36 mouse cellular contexts compared by ENCODE assay signal in the genomic region with DNA sequence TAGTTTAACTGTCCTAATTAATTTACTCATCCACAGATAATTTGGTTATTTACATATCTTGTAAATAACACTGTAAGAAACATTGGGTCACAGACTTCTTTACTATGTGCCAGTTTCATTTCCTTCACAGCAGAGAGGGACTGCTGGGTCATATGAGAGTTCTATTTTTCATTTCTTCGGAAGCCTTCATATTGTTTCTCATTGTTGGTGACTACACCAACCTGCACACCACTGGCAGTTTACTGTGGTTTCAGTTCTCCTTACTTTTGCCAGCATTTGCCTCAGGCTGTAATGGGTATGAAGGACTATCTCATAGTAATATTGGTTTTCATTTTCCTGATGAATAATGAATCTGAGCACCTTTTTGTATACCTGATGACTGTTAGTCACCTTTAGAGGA. TPM values are rescaled to one million over a fixed set of nuclear protein-coding genes. Genes with fewer than 3 reads are reported as not detected.
DNase-seq lines count a peak whose midpoint lies in the region; ATAC-seq lines count a peak whose summit lies in the region.
"Had no signal": no experiment of that assay in that cellular context is flagged by ENCODE, and none has a peak within 500 bp of the region (broad histone marks: within the 10 kb centered on the region; RNA-seq: fewer than 3 reads in every experiment).

No protein-coding gene starts in this region.

- peak; percentile 70 for ATAC-seq in common myeloid progenitor, adult 5-6 weeks (replicated peaks; ENCODE audit: low read depth, poor library complexity, severe bottlenecking)
- ATAC-seq in megakaryocyte, adult 5-6 weeks (ENCODE audit: poor library complexity, severe bottlenecking) = peak; percentile 87
- 0 out of 2 replicates have a peak, but pooled peaks have one; percentile 30 for ATAC-seq in neutrophil, adult 5-6 weeks (ENCODE audit: extremely low read depth, insufficient number of reproducible peaks, low FRiP score, poor library complexity, severe bottlenecking)
- no peak for ATAC-seq in inflammation-experienced regulatory T-cells, adult 6 months
- ATAC-seq: CD4-positive, CD25-positive, alpha-beta regulatory T cell, adult 4 months; forebrain, embryonic 16.5 days; intestine, embryonic 15.5 days; Patski had no signal

- peak; percentile 73 for DNase-seq in A20 (ENCODE audit: low read depth, low spot score)
- DNase-seq in adrenal gland, postnatal 14 days = no peak
- DNase-seq in ovary, postnatal 36 days (ENCODE audit: low spot score) = no peak
- DNase-seq: adrenal gland, postnatal 10 days; cerebellum, adult 11 months; cerebellum, adult 2 months; cerebellum, adult 9-11 months; cerebellum, postnatal 25 days; embryo, embryonic 11 days; gastrocnemius, postnatal 10 days; gastrocnemius, postnatal 36 days; heart, adult 11 months; heart, postnatal 10 days; heart, postnatal 36 days had no signal

RNA-seq across cellular contexts. Expression of gene Lpxn, which starts 22.5 kb away (rescaled TPM):
- 1.6 and 4.3 TPM in 2 replicates for total RNA-seq in common myeloid progenitor, adult 5-6 weeks (2017)
- 29.7 and 33.0 TPM in 2 replicates for total RNA-seq in megakaryocyte, adult 5-6 weeks (2015)
- 26.4 and 27.2 TPM in 2 replicates for total RNA-seq in megakaryocyte, adult 5-6 weeks (2017)
- total RNA-seq in neutrophil, adult 5-6 weeks (2017) = 49.7 and 54.9 TPM in 2 replicates
- 1.4 and 5.1 TPM in 2 replicates for total RNA-seq in adrenal gland, postnatal 14 days (2021)
- polyA plus RNA-seq in inflammation-experienced regulatory T-cells, adult 6 months (2017; shearing (Covaris generic)) = 100 to 1,000 TPM; 257 to 302 (median 261) TPM

RNA-seq across cellular contexts. Expression of gene Zfp91, which starts 22.6 kb away (rescaled TPM):
- 124 and 125 TPM in 2 replicates for total RNA-seq in common myeloid progenitor, adult 5-6 weeks (2017)
- 56.9 and 61.3 TPM in 2 replicates for total RNA-seq in megakaryocyte, adult 5-6 weeks (2015)
- 72.9 and 88.1 TPM in 2 replicates for total RNA-seq in megakaryocyte, adult 5-6 weeks (2017)
- 74.2 and 77.0 TPM in 2 replicates for total RNA-seq in neutrophil, adult 5-6 weeks (2017)
- 87.0 and 88.4 TPM in 2 replicates for total RNA-seq in adrenal gland, postnatal 14 days (2021)
- 10 to 100 TPM; 17.7 to 22.3 (median 19.1) TPM for polyA plus RNA-seq in inflammation-experienced regulatory T-cells, adult 6 months (2017; shearing (Covaris generic))

RNA-seq across cellular contexts. Expression of gene Gm5244, which starts 28.0 kb away (rescaled TPM):
- not detected in 2 replicates for total RNA-seq in common myeloid progenitor, adult 5-6 weeks (2017)
- not detected in 2 replicates for total RNA-seq in megakaryocyte, adult 5-6 weeks (2015)
- not detected in 2 replicates for total RNA-seq in megakaryocyte, adult 5-6 weeks (2017)
- total RNA-seq in neutrophil, adult 5-6 weeks (2017) = 1.5 and 1.9 TPM in 2 replicates
- not detected in 2 replicates for total RNA-seq in adrenal gland, postnatal 14 days (2021)
- under 1 TPM; 0.47 to 0.91 (median 0.54) TPM for polyA plus RNA-seq in inflammation-experienced regulatory T-cells, adult 6 months (2017; shearing (Covaris generic))
- total RNA-seq: adrenal gland, adult 18-20 months; adrenal gland, postnatal 10 days; adrenal gland, postnatal 4 days; ES-E14; gastrocnemius, adult 18-20 months; gastrocnemius, postnatal 10 days; gastrocnemius, postnatal 36 days; heart, postnatal 10 days; heart, postnatal 36 days had no signal
- polyA plus RNA-seq: C2C12; cerebellum, adult 2 months; cortical plate, adult 2 months; embryonic facial prominence, embryonic 10.5 days; embryonic facial prominence, embryonic 13.5 days; erythroblast, embryonic 14.5 days; forebrain, embryonic 12.5 days; forebrain, embryonic 16.5 days; heart, embryonic 12.5 days; heart, embryonic 15.5 days; hindbrain, embryonic 10.5 days; hindbrain, embryonic 14.5 days; intestine, embryonic 15.5 days; Patski had no signal

RNA-seq across cellular contexts. Expression of gene Olfr1444, which starts 38.6 kb away (rescaled TPM):
- total RNA-seq in common myeloid progenitor, adult 5-6 weeks (2017) = not detected in 2 replicates
- total RNA-seq in megakaryocyte, adult 5-6 weeks (2015) = 0.62 TPM in 1 of 2 replicates, not detected in the other
- total RNA-seq in megakaryocyte, adult 5-6 weeks (2017) = 0.44 TPM in 1 of 2 replicates, not detected in the other
- total RNA-seq in neutrophil, adult 5-6 weeks (2017) = 0.61 TPM in 1 of 2 replicates, not detected in the other
- not detected in 2 replicates for total RNA-seq in adrenal gland, postnatal 14 days (2021)
- polyA plus RNA-seq in inflammation-experienced regulatory T-cells, adult 6 months (2017; shearing (Covaris generic)) = 1 to 10 TPM in 1 of 3 experiments, under 1 TPM in 2; 0.70 to 1.3 (median 0.74) TPM
- total RNA-seq: adrenal gland, adult 18-20 months; adrenal gland, postnatal 10 days; adrenal gland, postnatal 4 days; ES-E14; gastrocnemius, adult 18-20 months; gastrocnemius, postnatal 10 days; gastrocnemius, postnatal 36 days; heart, postnatal 10 days; heart, postnatal 36 days had no signal
- polyA plus RNA-seq: C2C12; cerebellum, adult 2 months; cortical plate, adult 2 months; embryonic facial prominence, embryonic 10.5 days; embryonic facial prominence, embryonic 13.5 days; erythroblast, embryonic 14.5 days; forebrain, embryonic 12.5 days; forebrain, embryonic 16.5 days; heart, embryonic 12.5 days; heart, embryonic 15.5 days; hindbrain, embryonic 10.5 days; hindbrain, embryonic 14.5 days; intestine, embryonic 15.5 days; Patski had no signal

RNA-seq across cellular contexts. Expression of gene Cntf, which starts 53.1 kb away (rescaled TPM):
- total RNA-seq in common myeloid progenitor, adult 5-6 weeks (2017) = 2.2 and 4.0 TPM in 2 replicates
- 4.1 and 5.0 TPM in 2 replicates for total RNA-seq in megakaryocyte, adult 5-6 weeks (2015)
- total RNA-seq in megakaryocyte, adult 5-6 weeks (2017) = 1.5 and 2.5 TPM in 2 replicates
- 1.4 and 2.2 TPM in 2 replicates for total RNA-seq in neutrophil, adult 5-6 weeks (2017)
- total RNA-seq in adrenal gland, postnatal 14 days (2021) = 2.9 and 3.0 TPM in 2 replicates
- polyA plus RNA-seq in inflammation-experienced regulatory T-cells, adult 6 months (2017; shearing (Covaris generic)) = 1 to 10 TPM; 2.4 to 4.2 (median 3.7) TPM
